Mouse (Mus musculus): ENCODE measurements around the gene Hes1. TPM values are rescaled to one million over a fixed set of nuclear protein-coding genes. Genes with fewer than 3 reads are reported as not detected.

The Hes1 gene
- polyA plus RNA-seq, 1 experiment from 2014 or later, result 28.8 TPM

- H3K36me3 ChIP-seq (ENCODE audit: control insufficient read depth, insufficient read depth, low read length), result no peaks in the 10 kb centered on the region
- no peak overlapping the region for H3K9ac ChIP-seq (ENCODE audit: low read depth, low read length)
- H3K27me3 ChIP-seq (ENCODE audit: control insufficient read depth, insufficient read depth, low read length), result peaks cover 27% of the 10 kb centered on the region
- no peak overlapping the region for H3K4me3 ChIP-seq (ENCODE audit: low read depth, low read length)
- no peak for ATAC-seq (ENCODE audit: low FRiP score)
- no peak overlapping the region for H3K4me2 ChIP-seq (replicated peaks; ENCODE audit: low read depth, low read length)
- DNase-seq (ENCODE audit: low spot score), result no peak
- no peaks in the 10 kb centered on the region for H3K4me1 ChIP-seq (replicated peaks; ENCODE audit: control insufficient read depth, insufficient read depth, low read length)
- H3K9me3 ChIP-seq (ENCODE audit: control insufficient read depth, low read length), result no peaks in the 10 kb centered on the region
- no peak overlapping the region for H3K27ac ChIP-seq (ENCODE audit: low read depth, low read length)
- WGBS, result 36% methylated on average over 3 of the region's 3 CpGs
Observed at GRCm38 (mm10) chr16:30113170-30113569, 49.0 kb downstream of the Hes1 start.

GRCm38 (mm10) chr16:30113800-30114199, 49.6 kb downstream of the Hes1 start:
- ATAC-seq (ENCODE audit: low FRiP score) (no peak), DNase-seq (ENCODE audit: low spot score) (no peak)
- no peaks in the 10 kb centered on the region for H3K4me1 ChIP-seq (replicated peaks; ENCODE audit: control insufficient read depth, insufficient read depth, low read length)
- H3K4me3 ChIP-seq (ENCODE audit: low read depth, low read length), result no peak overlapping the region
- no peaks in the 10 kb centered on the region for H3K9me3 ChIP-seq (ENCODE audit: control insufficient read depth, low read length)
- WGBS, result 83% methylated on average over 8 of the region's 8 CpGs
- no peak overlapping the region for H3K27ac ChIP-seq (ENCODE audit: low read depth, low read length)
- H3K36me3 ChIP-seq (ENCODE audit: control insufficient read depth, insufficient read depth, low read length), result no peaks in the 10 kb centered on the region
- H3K9ac ChIP-seq (ENCODE audit: low read depth, low read length), result no peak overlapping the region
- peaks cover 30% of the 10 kb centered on the region for H3K27me3 ChIP-seq (ENCODE audit: control insufficient read depth, insufficient read depth, low read length)
- no peak overlapping the region for H3K4me2 ChIP-seq (replicated peaks; ENCODE audit: low read depth, low read length)

- Histone ChIP-seq H3K9me3 (ENCODE audit: control insufficient read depth, low read length) (no peaks in the 10 kb centered on the region), H3K27ac (ENCODE audit: low read depth, low read length) (no peak overlapping the region), H3K4me1 (replicated peaks; ENCODE audit: control insufficient read depth, insufficient read depth, low read length) (no peaks in the 10 kb centered on the region), H3K4me2 (replicated peaks; ENCODE audit: low read depth, low read length) (no peak overlapping the region), H3K36me3 (ENCODE audit: control insufficient read depth, insufficient read depth, low read length) (no peaks in the 10 kb centered on the region), H3K9ac (ENCODE audit: low read depth, low read length) (no peak overlapping the region), H3K4me3 (ENCODE audit: low read depth, low read length) (no peak overlapping the region), H3K27me3 (ENCODE audit: control insufficient read depth, insufficient read depth, low read length) (peaks cover 35% of the 10 kb centered on the region)
- DNase-seq (ENCODE audit: low spot score), result no peak
- WGBS, result 87% methylated on average over 1 of the region's 1 CpGs
- ATAC-seq (ENCODE audit: low FRiP score), result no peak
Observed at GRCm38 (mm10) chr16:30114451-30114850, 50.3 kb downstream of the Hes1 start.

Other genes starting within 250 kb of the Hes1 start
- gene Cpn2, start 203.1 kb downstream of the Hes1 start, polyA plus RNA-seq (2014; fragmentation: Nextera tagmentation; extraction: Ambion mirVana), result not detected in 2 replicates
- gene Lrrc15, start 218.9 kb downstream of the Hes1 start, polyA plus RNA-seq (2014; fragmentation: Nextera tagmentation; extraction: Ambion mirVana), result 0.91 and 1.1 TPM in 2 replicates
- 1.3 and 2.4 TPM in 2 replicates for gene Gp5, start 246.4 kb downstream of the Hes1 start, polyA plus RNA-seq (2014; fragmentation: Nextera tagmentation; extraction: Ambion mirVana)